Mouse (Mus musculus): ENCODE measurements around the gene Rnf4.

- no peak for TF ChIP-seq POLR2A (IDR thresholded peaks at IDR 0.05; ENCODE audit: low read depth, low read length)
- TF ChIP-seq CTCF (IDR thresholded peaks at IDR 0.05; ENCODE audit: borderline replicate concordance, insufficient read depth, low read length): no peak
These were observed 33.7 kb upstream of the Rnf4 start for GRCm38 (mm10) chr5:34302377-34302776.
